Mouse (Mus musculus) thymus, adult 2 months (tissue): Measurements from ENCODE around the gene Pth. TPM values are rescaled to one million over a fixed set of nuclear protein-coding genes. Genes with fewer than 3 reads are reported as not detected.

Experiments used
- DNase-seq: peaks from one replicate; pipeline ENCODE4 v3.0.0; 2021
- H3K27ac ChIP-seq: fragments of 200-500 bp; 2 replicates; pipeline ENCODE4 v1.5.1; 2012; ENCODE audit warnings: low read length, control low read depth; ENCODE audit not compliant: control insufficient read depth, insufficient read depth
- H3K27me3 ChIP-seq: fragments of 200-500 bp; 2 replicates; pipeline ENCODE4 v1.6.1; 2012; ENCODE audit warnings: mild to moderate bottlenecking, low read length, moderate library complexity, mixed read lengths; ENCODE audit not compliant: control insufficient read depth, insufficient read depth
- H3K36me3 ChIP-seq: fragments of 200-500 bp; 2 replicates; pipeline ENCODE4 v1.6.1; 2012; ENCODE audit warnings: mild to moderate bottlenecking, low read length, moderate library complexity; ENCODE audit not compliant: control insufficient read depth, insufficient read depth
- H3K4me1 ChIP-seq: fragments of 200-500 bp; replicated peaks from 2 replicates; pipeline ENCODE4 v1.6.1; 2012; ENCODE audit warnings: low read length; ENCODE audit not compliant: control insufficient read depth, insufficient read depth
- H3K4me3 ChIP-seq: fragments of 200-500 bp; 2 replicates; pipeline ENCODE4 v1.5.1; 2012; ENCODE audit warnings: mild to moderate bottlenecking, low read length, control low read depth, moderate library complexity; ENCODE audit not compliant: control insufficient read depth, insufficient read depth
- CTCF ChIP-seq: fragments of 200-500 bp; IDR thresholded peaks from 2 replicates; pipeline ENCODE4 v1.5.1; 2012; ENCODE audit warnings: mild to moderate bottlenecking, control low read depth, low read length, moderate library complexity, borderline replicate concordance; ENCODE audit not compliant: control insufficient read depth, poor library complexity, insufficient read depth; ENCODE audit errors: extremely low read depth
- POLR2A ChIP-seq: fragments of 200-500 bp; IDR thresholded peaks from 2 replicates; pipeline ENCODE4 v1.6.1; 2012; ENCODE audit warnings: mild to moderate bottlenecking, low read length, control low read depth, moderate library complexity; ENCODE audit not compliant: control insufficient read depth, poor library complexity, insufficient read depth; ENCODE audit errors: extremely low read depth
- WGBS: fragments of 180-500 bp; shearing (Covaris S2); methylation state at CpG from one replicate; pipeline ENCODE4 v1.1.7; 2018; 5-methylcytosine and 5-hydroxymethylcytosine counted together
- polyA plus RNA-seq: library from polyadenylated mRNA; depleted of rRNA; stranded (reverse); fragments of >200 nt; gene quantifications from 2 replicates; pipeline ENCODE4 v1.2.3, GENCODE M21; 2012

Gene Pth
- polyA plus RNA-seq, 1 experiment, result 7.7 TPM

DNA sequence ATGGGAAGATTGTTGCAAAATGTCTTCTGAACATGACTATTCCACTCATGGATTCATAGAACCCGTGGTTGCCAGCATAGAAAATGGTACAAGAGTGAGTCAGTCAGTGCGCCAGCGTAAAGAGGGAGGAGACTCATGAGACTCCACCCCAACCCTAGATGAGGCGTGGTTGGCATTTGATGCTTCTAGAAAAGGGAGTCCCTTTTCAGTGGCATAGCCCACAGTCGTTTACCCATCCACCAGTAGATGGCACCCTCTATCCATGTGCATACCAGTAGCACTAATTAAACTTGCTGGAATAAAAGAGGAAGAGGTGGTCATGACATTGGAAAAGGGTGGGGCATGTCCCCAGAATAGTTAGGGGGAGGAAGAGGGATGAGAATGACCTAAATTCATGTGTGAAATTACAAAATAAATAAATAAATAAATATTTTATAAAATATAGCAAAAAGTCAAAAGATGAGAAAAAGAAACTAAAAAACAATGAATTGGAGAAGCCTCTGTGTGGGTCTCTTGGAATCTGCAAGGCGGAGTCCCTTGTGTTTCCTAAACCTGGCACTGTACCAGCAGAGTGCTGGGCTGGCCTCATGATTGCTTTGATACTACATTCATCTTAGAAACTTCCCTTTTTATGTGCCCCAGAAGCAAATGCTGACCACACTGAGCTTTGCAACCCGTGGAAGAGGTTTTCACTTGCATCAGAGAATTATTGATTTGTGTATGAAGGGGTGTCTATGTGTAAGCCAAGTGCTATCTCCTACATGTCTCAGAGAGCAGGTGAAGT is 10.3 kb downstream of the Pth start:
- DNase-seq, result peak; percentile 59
- no peak for TF ChIP-seq CTCF
- no peak for TF ChIP-seq POLR2A
- no peak overlapping the region for H3K4me3 ChIP-seq
- no peak overlapping the region for H3K27ac ChIP-seq
- no peaks in the 10 kb centered on the region for H3K27me3 ChIP-seq
- H3K4me1 ChIP-seq, result no peaks in the 10 kb centered on the region
- no peaks in the 10 kb centered on the region for H3K36me3 ChIP-seq
- 6% methylated on average over 7 of the region's 7 CpGs for WGBS

DNA sequence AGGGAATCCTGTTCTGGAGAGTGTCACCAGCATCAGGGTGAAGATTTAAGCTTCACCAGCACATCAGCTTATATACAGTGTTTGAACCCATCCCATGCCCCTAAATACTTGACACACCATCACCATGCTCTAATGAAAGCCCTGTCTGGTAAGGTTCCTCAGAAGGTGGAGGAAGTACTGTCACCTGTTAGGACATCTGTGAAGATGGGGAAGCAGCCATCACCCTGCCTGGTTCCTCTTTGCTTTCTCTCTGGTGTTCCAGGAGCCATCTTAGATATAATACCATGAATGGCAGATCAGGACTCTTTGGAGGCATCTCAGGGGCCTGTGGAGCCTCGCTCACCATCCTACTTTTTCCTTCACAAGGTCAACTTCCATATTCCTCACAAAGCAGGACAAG is 15.7 kb downstream of the Pth start:
- peaks cover 7% of the 10 kb centered on the region for H3K4me1 ChIP-seq
- DNase-seq, result no peak
- H3K27ac ChIP-seq, result no peak overlapping the region
- no peaks in the 10 kb centered on the region for H3K27me3 ChIP-seq
- no peaks in the 10 kb centered on the region for H3K36me3 ChIP-seq
- no peak overlapping the region for H3K4me3 ChIP-seq
- TF ChIP-seq CTCF (no peak), POLR2A (no peak)
- 89% methylated on average over 1 of the region's 1 CpGs for WGBS

DNA sequence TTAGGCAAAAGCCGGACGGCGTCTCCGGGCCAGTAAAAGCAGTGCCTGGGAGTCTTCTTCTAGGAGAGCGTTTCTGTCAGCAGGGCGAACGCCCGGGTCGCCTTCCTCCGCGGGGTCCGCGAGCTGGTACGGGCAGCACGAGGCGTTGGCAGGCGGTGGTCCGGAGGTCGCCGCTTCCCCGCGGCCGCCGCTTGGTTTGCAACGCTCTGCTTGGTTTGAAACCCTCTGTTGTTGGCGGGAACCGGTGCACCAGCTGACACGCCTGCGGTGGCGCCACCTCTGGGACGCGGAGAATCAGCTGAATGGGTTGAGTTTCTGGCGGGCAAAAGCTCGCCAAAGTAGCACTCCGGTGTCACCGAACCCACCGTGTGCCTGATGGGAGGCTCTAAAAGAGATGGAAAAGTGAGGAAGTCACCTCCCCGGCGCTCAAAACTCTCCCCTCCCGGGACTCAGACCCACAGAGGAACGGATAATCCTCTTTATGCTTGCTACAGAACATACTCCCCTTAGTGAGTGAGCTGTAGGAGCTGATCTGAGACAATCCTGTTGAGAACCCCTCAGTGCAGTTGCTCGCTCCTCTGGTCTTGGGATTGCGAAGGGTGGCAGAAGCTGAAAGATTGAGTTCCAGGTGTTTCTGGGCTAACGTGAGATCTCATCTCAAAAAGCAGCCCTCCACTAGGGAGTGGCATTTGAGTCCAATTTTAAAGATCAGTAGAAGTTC is 18.6 kb downstream of the Pth start:
- peaks cover 7% of the 10 kb centered on the region for H3K4me1 ChIP-seq
- H3K27ac ChIP-seq, result peak overlapping the region; percentile 24; the same call in 1 of the 2 replicates
- peak; percentile 81 for DNase-seq
- H3K27me3 ChIP-seq, result no peaks in the 10 kb centered on the region
- H3K4me3 ChIP-seq, result peak overlapping the region; percentile 66
- WGBS, result under 1% methylated on average over 44 of the region's 44 CpGs
- no peaks in the 10 kb centered on the region for H3K36me3 ChIP-seq
- TF ChIP-seq POLR2A (no peak), CTCF (peak; percentile 44; the same call in 1 of the 2 replicates)

DNA sequence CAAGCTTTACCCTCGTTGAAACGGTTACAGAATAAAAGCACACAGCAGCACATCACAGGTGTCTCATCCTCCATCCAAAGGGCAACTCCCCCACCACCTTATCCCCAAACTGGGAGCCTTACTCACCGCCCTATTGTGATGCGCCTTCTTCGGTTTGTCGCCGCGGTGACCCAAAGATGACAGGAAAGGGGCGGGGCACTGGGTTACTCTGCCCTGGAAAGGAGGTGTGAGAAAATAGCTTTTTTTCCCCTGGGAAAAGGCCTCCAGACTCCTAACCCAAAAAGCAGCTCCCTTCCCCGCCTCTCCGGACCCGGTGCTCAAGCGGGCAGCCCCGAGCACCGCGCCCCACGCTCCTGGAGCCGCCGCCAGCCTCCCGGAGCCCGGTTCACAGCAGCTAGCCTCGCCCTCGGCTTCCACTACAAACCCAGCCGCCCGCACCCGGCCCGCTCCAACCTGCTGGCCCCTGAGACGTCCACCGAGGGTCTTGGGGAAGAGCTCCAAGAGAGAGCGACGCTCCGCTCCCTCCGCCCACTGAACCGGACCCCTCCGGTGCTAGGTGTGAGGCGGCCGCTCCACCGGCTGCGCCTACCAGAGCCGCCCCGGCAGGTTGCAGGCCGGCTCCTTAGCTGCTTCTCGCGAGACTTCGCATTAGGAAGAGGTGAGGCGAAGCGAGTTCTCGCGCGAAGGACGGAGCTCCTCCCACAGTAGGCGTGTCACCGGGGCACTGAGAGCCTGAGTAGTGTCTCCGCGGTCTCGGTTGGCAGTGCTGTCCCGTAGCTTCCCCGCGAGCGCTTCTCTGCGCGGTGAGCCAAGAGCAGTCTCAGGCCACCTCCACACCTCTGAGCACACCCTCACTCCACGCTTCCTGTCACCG is 19.4 kb downstream of the Pth start, which contains the start of gene Btbd10:
Gene Btbd10 (minus strand): TSS at position 647 of the 874 bp plus-strand sequence.
- Histone ChIP-seq H3K36me3 (no peaks in the 10 kb centered on the region), H3K4me1 (peaks cover 7% of the 10 kb centered on the region)

DNA sequence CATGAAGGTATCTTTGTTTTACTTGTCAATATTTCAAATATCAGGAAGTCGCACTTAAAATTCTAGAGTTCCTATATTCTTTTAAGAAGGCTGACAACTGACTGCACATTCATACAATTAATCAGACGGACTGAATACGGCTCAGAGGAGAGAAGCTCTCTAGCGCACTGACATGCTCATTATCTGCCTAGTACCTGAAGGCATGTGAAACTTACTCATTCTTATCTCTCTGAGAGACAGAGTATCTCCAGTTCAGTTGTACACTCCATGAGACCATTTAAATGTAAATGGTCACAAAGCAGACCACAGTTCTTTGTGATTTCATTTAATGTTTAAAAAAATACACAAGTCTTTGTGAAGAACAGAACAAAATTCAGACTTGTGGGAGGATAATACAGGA is 20.9 kb downstream of the Pth start:
- no peak for TF ChIP-seq POLR2A
- TF ChIP-seq CTCF, result no peak
- Histone ChIP-seq H3K36me3 (no peaks in the 10 kb centered on the region), H3K4me3 (no peak overlapping the region), H3K4me1 (peaks cover 7% of the 10 kb centered on the region), H3K27me3 (no peaks in the 10 kb centered on the region), H3K27ac (no peak overlapping the region)
- 97% methylated on average over 4 of the region's 4 CpGs for WGBS
- no peak for DNase-seq

More for the DNA sequence above, 19.4 kb downstream of the Pth start, which contains the start of gene Btbd10:
- H3K4me3 ChIP-seq, result peak within 1 kb of the TSS; percentile 66
- 1% methylated on average over 64 of the region's 64 CpGs for WGBS
- peak within 1 kb of the TSS; percentile 24; the same call in 1 of the 2 replicates for H3K27ac ChIP-seq
- DNase-seq, result peak; percentile 98
- TF ChIP-seq POLR2A, result peak; percentile 80
- no peak for TF ChIP-seq CTCF
- H3K27me3 ChIP-seq, result no peaks in the 10 kb centered on the region

DNA sequence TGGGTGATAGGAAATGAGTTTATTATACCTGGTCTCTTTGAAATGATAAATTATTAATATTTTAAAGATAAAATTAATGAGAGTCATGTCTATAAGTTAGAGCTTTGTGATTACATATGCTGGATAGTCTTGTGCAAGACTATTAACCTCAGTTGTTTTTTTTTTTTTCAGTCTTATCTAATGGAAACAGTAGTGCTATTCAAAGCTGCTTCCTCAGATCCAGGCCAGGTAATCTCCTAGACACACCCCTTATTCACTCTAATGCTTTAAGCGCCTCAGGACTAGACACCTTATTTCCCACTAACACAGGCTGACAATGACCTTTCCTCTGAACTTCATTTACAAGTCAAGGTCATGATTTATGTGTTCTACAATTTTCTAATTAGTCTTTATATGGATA is 39.3 kb downstream of the Pth start:
- Histone ChIP-seq H3K27me3 (no peaks in the 10 kb centered on the region), H3K27ac (no peak overlapping the region), H3K4me1 (no peaks in the 10 kb centered on the region), H3K4me3 (no peak overlapping the region), H3K36me3 (no peaks in the 10 kb centered on the region)
- 100% methylated on average over 1 of the region's 1 CpGs for WGBS
- no peak for DNase-seq
- no peak for TF ChIP-seq CTCF
